Mouse (Mus musculus): ENCODE measurements around the gene Tmem151a.

GRCm38 (mm10) chr19:5097521-5098362 is 12.4 kb upstream of the Tmem151a start:
- no peak for TF ChIP-seq CTCF (IDR thresholded peaks at IDR 0.05; ENCODE audit: extremely low read depth, insufficient read length, insufficient replicate concordance, low read depth, low read length)
- no peak for TF ChIP-seq POLR2A (IDR thresholded peaks at IDR 0.05; ENCODE audit: low read depth, low read length)

All from small intestine, adult 2 months (tissue).